Mouse (Mus musculus) stomach, adult 2 months (tissue): ENCODE results near the gene Nudt3. TPM values are rescaled to one million over a fixed set of nuclear protein-coding genes. Genes with fewer than 3 reads are reported as not detected.

ENCODE experiments used
- polyA plus RNA-seq: library from polyadenylated mRNA; depleted of rRNA; stranded (reverse); fragments of >200 nt; gene quantifications from 2 replicates; pipeline ENCODE4 v1.2.3, GENCODE M21; 2012; rRNA removed

The Nudt3 gene
- 27.6 and 43.0 TPM in 2 replicates for polyA plus RNA-seq

DNA sequence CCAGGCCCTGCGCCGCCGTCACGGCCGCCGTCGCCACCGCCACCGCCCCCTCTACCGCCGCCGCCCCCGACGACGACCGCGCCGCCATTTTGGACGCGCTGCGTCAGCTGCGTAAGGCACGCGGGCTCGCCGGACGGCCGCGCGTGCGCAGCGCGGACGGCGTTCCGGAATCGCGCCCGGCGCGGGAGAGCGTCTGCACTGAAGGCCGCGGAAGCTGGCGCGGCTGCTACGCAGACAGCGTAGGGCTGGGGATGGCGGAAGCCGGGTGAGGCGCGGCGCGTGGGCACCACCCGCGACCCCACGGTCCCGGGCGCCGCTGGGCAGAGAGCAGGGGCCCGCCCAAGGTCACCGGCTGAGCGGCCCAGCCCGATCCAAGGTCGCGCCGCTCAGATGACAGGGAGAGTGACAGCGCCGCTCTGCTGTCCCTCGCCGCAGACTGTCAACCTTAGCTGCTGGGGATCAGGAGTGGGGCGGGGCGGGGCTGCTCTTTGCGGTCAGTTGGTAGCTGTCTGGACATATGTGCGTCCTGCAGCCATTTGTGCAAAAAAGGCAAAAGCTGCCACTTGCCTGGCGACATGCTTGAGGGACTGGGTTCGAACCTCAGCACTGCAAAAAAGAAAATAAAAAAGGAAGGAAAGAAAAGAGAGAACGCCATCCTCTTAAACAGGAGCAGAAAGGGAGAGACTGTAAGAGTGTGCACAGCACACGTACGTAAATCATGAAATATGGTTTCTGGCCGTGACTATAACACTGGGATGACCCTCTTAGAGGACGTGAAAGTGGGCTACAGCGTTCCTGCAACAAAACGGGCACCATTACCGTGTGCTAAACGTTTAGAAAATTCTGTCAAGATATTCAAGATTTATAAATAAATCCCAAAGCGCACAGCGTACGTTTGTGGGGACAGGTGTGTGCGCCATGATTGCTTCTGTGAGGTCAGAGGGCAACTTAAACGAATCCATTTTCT, at the start of gene Nudt3:
Gene Nudt3 (minus strand): TSS at position 136 of the 967 bp plus-strand sequence.

DNA sequence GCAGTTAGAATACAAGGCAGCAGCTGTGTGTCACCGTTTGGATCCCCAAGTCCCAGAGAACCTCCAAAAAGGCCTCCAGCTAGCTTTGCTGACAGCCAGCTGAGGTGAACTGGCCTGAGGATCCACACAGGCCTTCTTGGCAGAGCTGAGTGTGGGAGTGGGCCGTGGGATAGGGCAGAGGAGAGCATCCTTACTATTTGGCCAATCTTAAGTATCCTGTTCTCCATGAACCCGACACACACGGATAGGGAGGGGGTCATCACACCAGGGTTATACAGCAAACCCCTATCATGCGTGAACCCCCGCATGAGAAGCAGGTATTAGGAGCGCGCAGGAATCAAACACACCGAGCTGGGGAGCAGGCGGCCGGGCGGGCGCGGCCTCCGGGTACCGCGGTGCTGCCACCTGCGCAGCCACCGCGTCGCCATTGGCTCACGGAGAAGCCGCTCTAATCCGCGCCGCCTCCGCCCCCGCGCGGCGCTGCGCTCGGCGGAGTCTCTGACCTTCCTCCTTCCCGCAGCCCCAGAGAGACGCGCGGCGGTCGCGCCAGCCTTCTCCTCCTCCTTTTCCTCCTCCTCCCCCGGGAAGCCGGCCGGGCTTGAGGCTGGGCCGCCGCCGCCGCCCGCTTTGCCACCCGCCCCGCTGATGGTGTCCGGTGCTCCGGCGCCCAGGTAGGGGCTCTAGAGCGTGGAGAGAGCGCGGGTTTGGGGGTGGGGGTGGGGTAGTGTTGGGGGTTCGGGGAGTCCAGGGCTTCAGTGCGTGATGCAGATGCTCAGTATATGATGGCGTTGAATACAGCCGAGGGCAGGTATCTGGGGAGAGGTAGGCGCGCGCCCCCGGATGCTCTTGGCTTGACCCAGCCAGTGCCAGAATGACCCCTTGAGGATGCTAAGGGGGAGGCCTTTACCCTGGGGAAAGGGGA, 32.1 kb upstream of the Nudt3 start, which contains the start of gene Pacsin1:
Gene Pacsin1 (plus strand): TSS at position 421 of the 922 bp plus-strand sequence.

DNA sequence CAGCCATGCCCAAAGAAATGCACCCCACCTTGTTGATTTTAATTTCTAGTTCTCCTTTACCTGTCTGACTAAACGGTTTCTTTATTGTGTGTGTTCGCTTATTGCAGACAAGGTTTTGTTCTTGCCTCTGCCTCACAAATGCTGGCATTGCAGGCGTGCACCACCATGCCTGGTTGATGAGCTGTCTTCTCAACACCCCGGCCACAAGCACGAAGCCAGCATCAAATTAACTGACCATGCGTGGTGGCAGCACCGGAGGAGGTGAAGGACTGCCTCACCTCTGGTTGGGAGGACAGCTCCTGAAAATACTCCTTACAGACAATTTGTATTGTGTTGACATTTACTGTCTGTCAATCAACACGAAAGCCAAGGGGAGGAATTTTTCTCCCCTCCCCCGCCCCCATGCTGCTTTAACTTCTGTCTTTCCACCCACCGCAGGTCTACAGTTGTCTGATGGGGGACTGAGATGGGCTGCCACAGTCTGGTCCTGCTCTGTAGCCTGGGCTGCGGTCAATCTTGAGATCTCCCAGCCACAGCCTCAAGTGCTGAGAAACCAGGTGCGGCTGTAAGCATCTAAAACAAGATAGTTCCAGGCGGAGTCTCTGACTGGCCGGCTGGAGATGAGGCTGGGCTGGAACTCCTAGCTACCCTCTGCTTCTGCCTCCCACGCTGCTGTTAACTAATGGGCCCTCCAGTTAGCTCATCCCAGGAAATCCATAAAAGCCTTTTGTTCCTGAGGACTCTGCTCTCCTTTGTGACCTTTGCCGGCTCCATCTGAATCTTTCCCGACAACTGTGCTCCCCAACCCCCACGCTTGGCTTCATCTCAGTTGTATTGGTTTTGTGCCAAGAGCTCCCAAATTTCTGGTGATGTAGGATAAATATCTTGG, 13.1 kb upstream of the Nudt3 start, which contains the start of gene Rps10:
Gene Rps10 (minus strand): TSS at position 538 of the 889 bp plus-strand sequence.

DNA sequence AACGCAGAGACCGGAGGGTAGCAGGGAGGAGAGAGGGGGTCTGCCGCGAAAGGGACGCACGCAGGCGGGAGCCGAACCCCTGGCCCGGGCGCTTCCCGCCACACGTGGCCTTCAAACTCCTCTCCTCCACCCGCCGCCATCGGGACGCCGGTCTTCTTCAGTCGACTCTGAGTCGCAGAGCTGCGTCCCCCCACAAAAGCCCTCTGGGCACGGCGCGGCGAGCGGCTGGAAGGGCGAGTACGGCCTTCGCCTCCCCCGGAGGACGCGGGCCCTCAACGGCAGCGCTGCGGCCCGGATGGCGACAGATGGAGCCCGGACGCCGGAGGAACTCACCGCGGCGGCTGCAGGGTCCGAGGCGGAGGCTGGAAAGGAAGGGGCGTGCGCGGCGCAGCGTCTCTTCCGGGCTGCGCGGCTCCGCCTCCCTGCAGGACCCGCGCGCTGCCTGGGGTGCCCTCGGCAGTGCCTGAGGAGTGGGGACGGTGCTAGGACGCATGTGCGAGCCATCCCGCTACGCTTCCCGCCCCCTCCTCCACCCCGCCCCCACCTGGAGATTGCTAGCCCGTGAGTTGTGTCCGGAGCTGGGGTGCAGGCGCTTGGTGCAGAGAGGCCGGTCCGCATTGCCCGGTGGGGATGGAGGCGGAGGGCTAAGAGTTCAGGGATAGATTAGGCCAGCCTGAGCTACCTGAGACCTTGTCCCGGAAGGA, 11.7 kb upstream of the Nudt3 start, which contains the start of gene RPS10-NUDT3:
Gene RPS10-NUDT3 (minus strand): TSS at position 352 of the 704 bp plus-strand sequence.

DNA sequence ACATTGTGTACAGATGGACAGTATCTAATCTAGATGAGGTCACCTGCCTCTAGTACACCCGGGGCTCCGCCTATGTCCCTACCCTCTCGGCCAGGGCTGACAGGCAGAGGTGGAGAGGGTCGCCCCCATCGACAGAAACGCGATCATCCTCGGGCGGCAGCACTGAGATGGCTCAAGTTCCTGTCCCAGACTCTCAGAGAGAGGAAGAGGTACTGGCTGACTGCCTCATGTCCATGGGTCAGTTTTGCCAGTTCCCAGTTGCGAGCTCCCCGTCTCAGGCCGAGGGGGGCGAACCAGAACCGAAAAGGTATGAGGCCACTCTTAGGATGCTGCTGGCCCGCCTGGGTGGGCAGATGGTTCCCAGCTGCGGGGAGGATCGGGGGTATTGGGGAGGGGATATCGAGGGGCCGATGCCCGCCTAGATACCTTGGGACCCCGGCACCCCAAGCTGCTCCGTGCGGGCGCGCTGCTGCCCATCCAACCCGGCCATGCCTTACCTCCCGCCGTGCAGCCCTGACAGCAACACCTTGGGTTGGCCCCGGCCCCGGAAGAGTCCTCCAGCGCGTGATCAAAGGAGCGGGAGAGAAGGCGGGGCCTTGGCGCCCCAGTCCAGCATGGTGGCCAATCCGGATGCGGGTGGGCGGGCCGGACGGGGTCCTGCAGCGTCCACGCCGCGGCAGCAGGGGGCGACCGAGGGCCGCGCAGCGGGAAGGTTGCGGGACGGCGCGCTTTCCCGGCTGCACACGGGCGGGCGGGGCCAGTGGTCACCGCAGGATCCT, 57.9 kb downstream of the Nudt3 start, which contains the start of gene AI413582:
Gene AI413582 (minus strand): TSS at position 594 of the 779 bp plus-strand sequence.

DNA sequence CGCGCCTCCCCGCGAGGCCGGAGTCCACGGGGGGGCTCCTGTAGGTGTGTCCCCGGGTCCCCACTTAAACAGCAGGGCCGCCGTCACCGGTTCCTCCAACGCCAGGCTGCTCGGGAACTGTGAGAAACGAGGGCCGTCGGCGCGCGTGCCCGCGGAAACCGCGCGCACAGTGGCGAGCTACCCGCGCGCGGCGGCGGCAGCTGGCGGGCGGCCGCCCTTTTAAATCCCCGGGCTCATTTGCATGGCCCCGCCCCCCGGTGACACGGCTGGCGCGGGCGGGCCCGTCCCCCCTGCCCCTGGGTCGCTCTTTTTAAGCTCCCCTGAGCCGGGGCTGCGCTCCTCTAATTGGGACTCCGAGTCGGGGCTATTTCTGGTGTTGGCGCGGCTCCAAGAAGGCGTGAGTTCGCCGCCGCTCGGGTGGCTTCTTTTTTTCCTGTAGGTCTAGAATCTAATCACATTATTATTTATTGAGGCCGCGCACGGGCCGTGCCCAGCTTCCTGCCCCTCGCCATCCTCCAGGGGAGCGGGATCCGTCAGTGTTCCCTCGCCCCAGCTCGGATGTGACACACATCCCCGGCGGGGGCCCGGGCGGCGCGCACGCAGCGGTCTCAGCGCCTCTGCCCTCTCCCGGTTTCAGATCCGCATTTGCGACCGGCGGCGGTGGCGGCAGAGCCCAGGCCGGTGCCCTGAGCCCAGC, 66.8 kb downstream of the Nudt3 start, which contains the start of gene Hmga1:
Gene Hmga1 (plus strand): TSS at position 183 of the 697 bp plus-strand sequence.

Other genes with a start within 250 kb of the Nudt3 start
- gene Grm4, start 102.1 kb downstream of the Nudt3 start, polyA plus RNA-seq, result 0.21 and 0.25 TPM in 2 replicates
- 33.4 and 65.8 TPM in 2 replicates for gene Hmga1, start 67.0 kb downstream of the Nudt3 start, polyA plus RNA-seq
- gene AI413582, start 57.7 kb downstream of the Nudt3 start, polyA plus RNA-seq, result 52.0 and 62.4 TPM in 2 replicates
- not detected in 2 replicates for gene RPS10-NUDT3, start 11.7 kb upstream of the Nudt3 start, polyA plus RNA-seq
- 612 and 799 TPM in 2 replicates for gene Rps10, start 13.2 kb upstream of the Nudt3 start, polyA plus RNA-seq
- gene Pacsin1, start 32.0 kb upstream of the Nudt3 start, polyA plus RNA-seq, result 0.52 and 0.73 TPM in 2 replicates
- gene Spdef, start 105.5 kb upstream of the Nudt3 start, polyA plus RNA-seq, result 57.1 and 112 TPM in 2 replicates
- 63.1 and 68.3 TPM in 2 replicates for gene D17Wsu92e, start 197.2 kb upstream of the Nudt3 start, polyA plus RNA-seq
- 65.4 and 93.7 TPM in 2 replicates for gene Snrpc, start 214.7 kb upstream of the Nudt3 start, polyA plus RNA-seq
- gene Uhrf1bp1, start 232.9 kb upstream of the Nudt3 start, polyA plus RNA-seq, result 1.7 and 2.3 TPM in 2 replicates